In genomic region chr11:118960649-118961048, GRCm38 (mm10) we compare ENCODE assay signal across 12 mouse cellular contexts. TPM values are rescaled to one million over a fixed set of nuclear protein-coding genes. Genes with fewer than 3 reads are reported as not detected.
DNase-seq lines count a peak whose midpoint lies in the region; ATAC-seq lines count a peak whose summit lies in the region.
"Had no signal": no experiment of that assay in that cellular context is flagged by ENCODE, and none has a peak within 500 bp of the region (broad histone marks: within the 10 kb centered on the region; RNA-seq: fewer than 3 reads in every experiment).

No protein-coding gene starts in this region.

- 37% methylated on average over 3 of the region's 3 CpGs for WGBS in hindbrain, embryonic 13.5 days
- 48% methylated on average over 3 of the region's 3 CpGs for WGBS in hindbrain, embryonic 11.5 days

- no peak overlapping the region for H3K27ac ChIP-seq in hindbrain, embryonic 13.5 days
- no peak overlapping the region for H3K27ac ChIP-seq in hindbrain, embryonic 11.5 days (ENCODE audit: low read depth, low read length)

- H3K4me3 ChIP-seq in hindbrain, embryonic 13.5 days: no peak overlapping the region
- no peak overlapping the region for H3K4me3 ChIP-seq in hindbrain, embryonic 11.5 days (ENCODE audit: low read depth, low read length)

- H3K9ac ChIP-seq in hindbrain, embryonic 13.5 days: 0 out of 2 replicates have a peak overlapping the region, but pooled peaks have one; percentile 4
- no peak overlapping the region for H3K9ac ChIP-seq in hindbrain, embryonic 11.5 days (ENCODE audit: low read depth, low read length)
- H3K9ac ChIP-seq: liver, postnatal 0 days had no signal

- DNase-seq in hindbrain, embryonic 11.5 days (ENCODE audit: low spot score): no peak
- peak; percentile 34 to 56 for DNase-seq in frontal cortex, adult 2 months (ENCODE audit: extremely low spot score in 1 of 2, low spot score in 1 of 2)
- peak; percentile 52 to 55 for DNase-seq in left cerebral cortex, adult 9 months (ENCODE audit: low spot score in 2 of 2)
- peak; percentile 60 for DNase-seq in right cerebral cortex, postnatal 14 days
- DNase-seq in gastrocnemius, adult 8-10 months (ENCODE audit: low spot score in 2 of 2): no peak
- no peak for DNase-seq in Muller cell, postnatal 12 days (ENCODE audit: inconsistent ontology term)
- DNase-seq in adrenal gland, postnatal 25 days: no peak
- DNase-seq: kidney, adult 11 months; liver, postnatal 0 days had no signal

- H3K4me2 ChIP-seq in hindbrain, embryonic 13.5 days: no peak overlapping the region
- no peak overlapping the region for H3K4me2 ChIP-seq in hindbrain, embryonic 11.5 days (replicated peaks; ENCODE audit: low read depth, low read length)

- no peaks in the 10 kb centered on the region for H3K27me3 ChIP-seq in hindbrain, embryonic 13.5 days
- H3K27me3 ChIP-seq in hindbrain, embryonic 11.5 days (ENCODE audit: control insufficient read depth, insufficient read depth, low read length): no peaks in the 10 kb centered on the region

- ATAC-seq in hindbrain, embryonic 13.5 days (ENCODE audit: low FRiP score): peak; percentile 27; the same call in 1 of the 2 replicates
- no peak for ATAC-seq in hindbrain, embryonic 11.5 days (ENCODE audit: low FRiP score)
- ATAC-seq: liver, postnatal 0 days had no signal

- peaks cover 62% of the 10 kb centered on the region for H3K4me1 ChIP-seq in hindbrain, embryonic 13.5 days (replicated peaks)
- H3K4me1 ChIP-seq in hindbrain, embryonic 11.5 days (replicated peaks; ENCODE audit: control insufficient read depth, insufficient read depth, low read length): no peaks in the 10 kb centered on the region

- H3K36me3 ChIP-seq in hindbrain, embryonic 13.5 days: no peaks in the 10 kb centered on the region
- H3K36me3 ChIP-seq in hindbrain, embryonic 11.5 days (ENCODE audit: control insufficient read depth, insufficient read depth, low read length): no peaks in the 10 kb centered on the region

- H3K9me3 ChIP-seq in hindbrain, embryonic 13.5 days: no peaks in the 10 kb centered on the region
- no peaks in the 10 kb centered on the region for H3K9me3 ChIP-seq in hindbrain, embryonic 11.5 days (ENCODE audit: control insufficient read depth, low read length)

RNA-seq across cellular contexts. Expression of gene Enpp7, which starts 27.3 kb away (rescaled TPM):
- not detected in 2 replicates for polyA plus RNA-seq in hindbrain, embryonic 13.5 days (2015; fragmentation: Nextera tagmentation; extraction: Ambion mirVana)
- not detected in 2 replicates for polyA plus RNA-seq in hindbrain, embryonic 11.5 days (2014; fragmentation: Nextera tagmentation; extraction: Ambion mirVana)
- polyA plus RNA-seq in frontal cortex, adult 2 months (2012; rRNA removed): 0.08 and 0.10 TPM in 2 replicates
- not detected for total RNA-seq in gastrocnemius, adult 8-10 months (2022)
- not detected in 2 replicates for total RNA-seq in adrenal gland, postnatal 25 days (2021)
- total RNA-seq: left cerebral cortex, adult 8-10 months had no signal
- polyA plus RNA-seq: heart, embryonic 14.5 days; liver, postnatal 0 days had no signal

RNA-seq across cellular contexts. Expression of gene Rbfox3, which starts 49.3 kb away (rescaled TPM):
- polyA plus RNA-seq in hindbrain, embryonic 13.5 days (2015; fragmentation: Nextera tagmentation; extraction: Ambion mirVana): 54.3 and 55.2 TPM in 2 replicates
- 11.7 and 12.6 TPM in 2 replicates for polyA plus RNA-seq in hindbrain, embryonic 11.5 days (2014; fragmentation: Nextera tagmentation; extraction: Ambion mirVana)
- 108 and 125 TPM in 2 replicates for polyA plus RNA-seq in frontal cortex, adult 2 months (2012; rRNA removed)
- total RNA-seq in gastrocnemius, adult 8-10 months (2022): under 1 TPM in 1 of 4 experiments, not detected in 3; 0.20 TPM
- 6.2 and 7.2 TPM in 2 replicates for total RNA-seq in adrenal gland, postnatal 25 days (2021)

Comparison
In these comparisons a context has a peak if more than half of its experiments do, and no peak if none do; other contexts are left out.
1. DNase-seq: peak in frontal cortex, adult 2 months (2 of 2), left cerebral cortex, adult 9 months (2 of 2) and right cerebral cortex, postnatal 14 days (single experiment); none in hindbrain, embryonic 11.5 days (single experiment), gastrocnemius, adult 8-10 months (0 of 2), Muller cell, postnatal 12 days (single experiment) and adrenal gland, postnatal 25 days (single experiment).